Mouse (Mus musculus): Measurements from ENCODE around the gene Ubl3. TPM values are rescaled to one million over a fixed set of nuclear protein-coding genes. Genes with fewer than 3 reads are reported as not detected.

The Ubl3 gene
- polyA plus RNA-seq, 1 experiment from 2014 or later: 81.3 TPM

GRCm38 (mm10) chr5:148590603-148591447 lies 38.2 kb upstream of the Ubl3 start:
- WGBS: 69% methylated on average over 19 of the region's 20 CpGs
- no peaks in the 10 kb centered on the region for H3K4me1 ChIP-seq (ENCODE audit: control insufficient read depth in 2 of 2, insufficient read depth in 2 of 2, low read length in 2 of 2)
- ATAC-seq (ENCODE audit: insufficient number of reproducible peaks, insufficient read depth, low FRiP score, low read depth): no peak; the same call in 1 of the 2 replicates
- H3K4me2 ChIP-seq (ENCODE audit: low read length): no peak overlapping the region
- H3K27ac ChIP-seq (replicated peaks in 1 of 2; ENCODE audit: control insufficient read depth in 1 of 2, insufficient read depth in 1 of 2, low read depth in 2 of 2, low read length in 2 of 2): no peak overlapping the region
- H3K9me3 ChIP-seq (ENCODE audit: control insufficient read depth, low read length): no peaks in the 10 kb centered on the region
- H3K27me3 ChIP-seq (ENCODE audit: control insufficient read depth, insufficient read depth, low read length): no peaks in the 10 kb centered on the region
- H3K9ac ChIP-seq (ENCODE audit: low read length): no peak overlapping the region
- no peaks in the 10 kb centered on the region for H3K36me3 ChIP-seq (ENCODE audit: control insufficient read depth, insufficient read depth, low read length)
- H3K4me3 ChIP-seq (ENCODE audit: control insufficient read depth in 1 of 2, insufficient read depth in 1 of 2, low read depth in 1 of 2, low read length in 2 of 2): no peak overlapping the region

DNA sequence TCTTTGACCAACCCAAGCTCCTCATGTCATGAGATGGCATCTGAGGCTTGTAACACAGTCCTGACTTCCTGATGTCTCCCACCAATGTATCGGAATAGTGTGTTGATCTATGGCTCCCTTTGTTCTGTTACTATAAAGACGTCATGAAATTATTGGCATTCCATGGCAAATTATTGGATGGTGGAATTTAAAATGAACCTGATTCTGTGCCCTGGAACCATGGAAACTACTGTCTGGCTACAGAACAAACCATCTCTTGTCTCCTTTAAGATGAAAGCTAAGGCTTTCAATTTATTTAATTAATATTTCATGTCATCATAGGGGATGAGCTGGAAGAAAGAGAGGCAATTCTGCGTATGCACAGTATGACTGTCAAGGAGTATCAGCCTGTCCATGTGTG lies 36.4 kb upstream of the Ubl3 start:
- WGBS: 87% methylated on average over 3 of the region's 3 CpGs
- ATAC-seq (ENCODE audit: insufficient number of reproducible peaks, insufficient read depth, low FRiP score, low read depth): no peak

DNA sequence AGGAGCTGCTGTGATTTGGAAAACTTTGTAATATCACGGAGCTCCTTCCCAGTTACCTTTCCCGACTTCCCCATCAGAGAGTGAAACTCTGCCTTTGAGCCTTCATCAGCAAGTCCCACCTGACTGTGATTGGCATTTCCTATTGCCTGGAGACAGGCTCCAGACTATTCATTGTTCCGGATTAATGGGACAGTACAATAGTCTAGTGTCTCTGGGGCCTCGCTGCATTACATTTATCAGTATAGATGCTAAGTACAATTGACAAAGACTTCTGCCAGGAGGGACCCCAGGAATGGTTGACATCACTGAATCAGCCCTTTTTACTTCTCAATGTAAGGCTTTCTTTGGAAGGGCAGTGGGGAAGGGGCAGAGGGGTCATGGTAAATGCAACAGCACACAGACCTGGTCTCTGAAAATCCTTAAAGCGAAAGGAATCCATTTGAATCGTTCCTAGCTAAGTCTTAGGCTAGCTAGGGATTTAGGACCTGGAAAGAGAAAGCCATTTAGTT lies 35.6 kb upstream of the Ubl3 start:
- Histone ChIP-seq H3K27me3 (ENCODE audit: control insufficient read depth, insufficient read depth, low read length) (no peaks in the 10 kb centered on the region), H3K36me3 (ENCODE audit: control insufficient read depth, insufficient read depth, low read length) (no peaks in the 10 kb centered on the region), H3K4me1 (ENCODE audit: control insufficient read depth in 2 of 2, insufficient read depth in 2 of 2, low read length in 2 of 2) (no peaks in the 10 kb centered on the region), H3K9me3 (ENCODE audit: control insufficient read depth, low read length) (no peaks in the 10 kb centered on the region), H3K9ac (ENCODE audit: low read length) (no peak overlapping the region), H3K4me3 (ENCODE audit: control insufficient read depth in 1 of 2, insufficient read depth in 1 of 2, low read depth in 1 of 2, low read length in 2 of 2) (no peak overlapping the region), H3K27ac (replicated peaks in 1 of 2; ENCODE audit: control insufficient read depth in 1 of 2, insufficient read depth in 1 of 2, low read depth in 2 of 2, low read length in 2 of 2) (no peak overlapping the region), H3K4me2 (ENCODE audit: low read length) (no peak overlapping the region)
- 65% methylated on average over 6 of the region's 6 CpGs for WGBS
- ATAC-seq (ENCODE audit: insufficient number of reproducible peaks, insufficient read depth, low FRiP score, low read depth): no peak

More for the DNA sequence above, 36.4 kb upstream of the Ubl3 start:
- Histone ChIP-seq H3K27me3 (ENCODE audit: control insufficient read depth, insufficient read depth, low read length) (no peaks in the 10 kb centered on the region), H3K4me3 (ENCODE audit: control insufficient read depth in 1 of 2, insufficient read depth in 1 of 2, low read depth in 1 of 2, low read length in 2 of 2) (no peak overlapping the region), H3K4me2 (ENCODE audit: low read length) (no peak overlapping the region), H3K4me1 (ENCODE audit: control insufficient read depth in 2 of 2, insufficient read depth in 2 of 2, low read length in 2 of 2) (no peaks in the 10 kb centered on the region), H3K27ac (replicated peaks in 1 of 2; ENCODE audit: control insufficient read depth in 1 of 2, insufficient read depth in 1 of 2, low read depth in 2 of 2, low read length in 2 of 2) (no peak overlapping the region), H3K36me3 (ENCODE audit: control insufficient read depth, insufficient read depth, low read length) (no peaks in the 10 kb centered on the region), H3K9me3 (ENCODE audit: control insufficient read depth, low read length) (no peaks in the 10 kb centered on the region), H3K9ac (ENCODE audit: low read length) (no peak overlapping the region)

- no peaks in the 10 kb centered on the region for H3K27me3 ChIP-seq (ENCODE audit: control insufficient read depth, insufficient read depth, low read length)
- H3K9me3 ChIP-seq (ENCODE audit: control insufficient read depth, low read length): no peaks in the 10 kb centered on the region
- no peak for ATAC-seq (ENCODE audit: insufficient number of reproducible peaks, insufficient read depth, low FRiP score, low read depth)
- no peaks in the 10 kb centered on the region for H3K36me3 ChIP-seq (ENCODE audit: control insufficient read depth, insufficient read depth, low read length)
- no peak overlapping the region for H3K9ac ChIP-seq (ENCODE audit: low read length)
- 88% methylated on average over 13 of the region's 13 CpGs for WGBS
- H3K4me1 ChIP-seq (ENCODE audit: control insufficient read depth in 2 of 2, insufficient read depth in 2 of 2, low read length in 2 of 2): peaks cover 0 to under 1% of the 10 kb centered on the region in 2 experiments; a peak in 2 of 4 replicates
- H3K4me3 ChIP-seq (ENCODE audit: control insufficient read depth in 1 of 2, insufficient read depth in 1 of 2, low read depth in 1 of 2, low read length in 2 of 2): no peak overlapping the region
- no peak overlapping the region for H3K27ac ChIP-seq (replicated peaks in 1 of 2; ENCODE audit: control insufficient read depth in 1 of 2, insufficient read depth in 1 of 2, low read depth in 2 of 2, low read length in 2 of 2)
- no peak overlapping the region for H3K4me2 ChIP-seq (ENCODE audit: low read length)
Measured at GRCm38 (mm10) chr5:148580388-148580985, 27.9 kb upstream of the Ubl3 start.

DNA sequence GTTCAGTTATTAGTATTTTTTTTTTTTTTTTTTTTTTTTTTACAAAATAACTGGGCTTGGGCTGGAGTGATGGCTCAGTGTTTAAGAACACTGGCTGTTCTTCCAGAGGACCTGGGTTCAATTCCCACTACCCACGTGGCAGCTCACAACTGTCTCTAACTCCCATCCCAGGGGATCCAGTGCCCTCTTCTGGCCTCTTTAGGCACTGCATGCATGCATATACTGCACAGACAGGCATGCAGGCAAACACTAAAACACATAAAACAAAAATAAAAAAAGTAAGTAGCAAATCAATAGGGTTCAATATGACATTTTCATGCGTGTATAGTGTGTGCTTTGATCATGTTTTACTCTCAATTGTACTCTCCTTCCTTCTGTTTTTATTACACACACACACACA lies 26.6 kb upstream of the Ubl3 start:
- no peaks in the 10 kb centered on the region for H3K9me3 ChIP-seq (ENCODE audit: control insufficient read depth, low read length)
- H3K4me3 ChIP-seq (ENCODE audit: control insufficient read depth in 1 of 2, insufficient read depth in 1 of 2, low read depth in 1 of 2, low read length in 2 of 2): no peak overlapping the region
- no peak overlapping the region for H3K4me2 ChIP-seq (ENCODE audit: low read length)
- no peak overlapping the region for H3K27ac ChIP-seq (replicated peaks in 1 of 2; ENCODE audit: control insufficient read depth in 1 of 2, insufficient read depth in 1 of 2, low read depth in 2 of 2, low read length in 2 of 2)
- no peak overlapping the region for H3K9ac ChIP-seq (ENCODE audit: low read length)
- ATAC-seq (ENCODE audit: insufficient number of reproducible peaks, insufficient read depth, low FRiP score, low read depth): no peak
- peaks cover 7 to 13% of the 10 kb centered on the region in 2 experiments for H3K4me1 ChIP-seq (ENCODE audit: control insufficient read depth in 2 of 2, insufficient read depth in 2 of 2, low read length in 2 of 2)
- no peaks in the 10 kb centered on the region for H3K36me3 ChIP-seq (ENCODE audit: control insufficient read depth, insufficient read depth, low read length)
- no peaks in the 10 kb centered on the region for H3K27me3 ChIP-seq (ENCODE audit: control insufficient read depth, insufficient read depth, low read length)
- 82% methylated on average over 2 of the region's 2 CpGs for WGBS

DNA sequence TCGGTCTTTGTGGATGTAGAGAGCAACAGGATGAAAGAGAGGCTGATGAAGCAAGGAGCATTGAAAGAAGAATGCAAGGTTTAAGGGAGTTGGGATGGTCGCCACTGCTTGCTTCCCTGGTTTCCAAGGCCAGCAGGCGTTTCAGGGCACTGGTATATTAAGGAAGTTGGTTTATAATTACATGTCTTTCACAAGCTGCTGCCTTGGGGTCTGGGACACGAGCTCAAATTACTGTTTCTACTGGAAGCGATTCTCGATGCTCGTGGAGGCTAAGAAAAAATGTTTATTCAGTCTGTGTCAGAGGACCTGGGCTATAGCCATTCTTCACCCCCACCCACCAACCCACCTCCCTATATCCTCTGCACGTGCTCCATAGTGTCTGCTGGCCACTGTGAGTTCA lies 25.8 kb upstream of the Ubl3 start:
- no peaks in the 10 kb centered on the region for H3K27me3 ChIP-seq (ENCODE audit: control insufficient read depth, insufficient read depth, low read length)
- H3K4me2 ChIP-seq (ENCODE audit: low read length): no peak overlapping the region
- no peaks in the 10 kb centered on the region for H3K36me3 ChIP-seq (ENCODE audit: control insufficient read depth, insufficient read depth, low read length)
- ATAC-seq (ENCODE audit: insufficient number of reproducible peaks, insufficient read depth, low FRiP score, low read depth): no peak
- H3K9ac ChIP-seq (ENCODE audit: low read length): no peak overlapping the region
- H3K27ac ChIP-seq (replicated peaks in 1 of 2; ENCODE audit: control insufficient read depth in 1 of 2, insufficient read depth in 1 of 2, low read depth in 2 of 2, low read length in 2 of 2): no peak overlapping the region
- no peak overlapping the region for H3K4me3 ChIP-seq (ENCODE audit: control insufficient read depth in 1 of 2, insufficient read depth in 1 of 2, low read depth in 1 of 2, low read length in 2 of 2)
- H3K4me1 ChIP-seq (ENCODE audit: control insufficient read depth in 2 of 2, insufficient read depth in 2 of 2, low read length in 2 of 2): peaks cover 7 to 13% of the 10 kb centered on the region in 2 experiments
- 82% methylated on average over 8 of the region's 8 CpGs for WGBS
- H3K9me3 ChIP-seq (ENCODE audit: control insufficient read depth, low read length): no peaks in the 10 kb centered on the region

DNA sequence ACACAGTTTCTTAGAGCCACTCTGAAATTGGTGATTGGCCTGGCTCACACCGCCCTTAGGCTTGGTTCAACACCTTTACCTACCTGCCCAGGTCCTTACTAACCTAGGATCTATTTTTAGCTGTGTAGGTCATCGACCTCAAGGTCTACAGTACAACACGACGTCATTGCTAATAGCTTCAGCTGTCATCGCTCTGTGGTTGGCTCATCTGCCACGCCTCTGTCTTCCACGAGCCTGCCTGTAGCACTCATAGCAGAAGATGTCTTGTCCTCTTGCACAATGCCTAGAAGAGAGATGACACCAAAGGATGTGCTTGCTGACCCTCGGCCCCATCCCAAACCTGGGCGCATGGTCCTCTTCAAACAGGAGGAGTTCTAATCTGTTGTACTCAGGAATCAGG lies 24.7 kb upstream of the Ubl3 start:
- H3K4me1 ChIP-seq (ENCODE audit: control insufficient read depth in 2 of 2, insufficient read depth in 2 of 2, low read length in 2 of 2): peaks cover 7 to 13% of the 10 kb centered on the region in 2 experiments
- ATAC-seq (ENCODE audit: insufficient number of reproducible peaks, insufficient read depth, low FRiP score, low read depth): no peak

More for the DNA sequence above, 24.7 kb upstream of the Ubl3 start:
- 52% methylated on average over 9 of the region's 9 CpGs for WGBS
- no peaks in the 10 kb centered on the region for H3K27me3 ChIP-seq (ENCODE audit: control insufficient read depth, insufficient read depth, low read length)
- H3K4me2 ChIP-seq (ENCODE audit: low read length): no peak overlapping the region
- no peaks in the 10 kb centered on the region for H3K36me3 ChIP-seq (ENCODE audit: control insufficient read depth, insufficient read depth, low read length)
- H3K9ac ChIP-seq (ENCODE audit: low read length): no peak overlapping the region
- H3K27ac ChIP-seq (replicated peaks in 1 of 2; ENCODE audit: control insufficient read depth in 1 of 2, insufficient read depth in 1 of 2, low read depth in 2 of 2, low read length in 2 of 2): no peak overlapping the region
- H3K4me3 ChIP-seq (ENCODE audit: control insufficient read depth in 1 of 2, insufficient read depth in 1 of 2, low read depth in 1 of 2, low read length in 2 of 2): no peak overlapping the region
- no peaks in the 10 kb centered on the region for H3K9me3 ChIP-seq (ENCODE audit: control insufficient read depth, low read length)

All from heart, embryonic 14.5 days (tissue).